Mouse (Mus musculus) limb, embryonic 15.5 days (tissue): ENCODE measurements at regions not wholly inside any gene's neighbourhood (a gene's known extent, or its start where the extent isn't known, plus 50 kb on each side); places are given as distances from the start of the nearest gene placed in this dataset.
A peak's percentile ranks its signal among the peaks of the same experiment; 100 is the strongest.

ENCODE experiments used
- ATAC-seq: fragments of 200-750 bp; cut with Nextera tagmentation; 2 replicates; pipeline ENCODE4 v1.8.0; 2017; ENCODE audit warnings: low read depth, moderate TSS enrichment; ENCODE audit not compliant: insufficient number of reproducible peaks, low FRiP score, low TSS enrichment
- H3K27ac ChIP-seq: fragments of 300-500 bp; sonication (generic); 2 replicates; pipeline ENCODE4 v1.5.1; 2015; ENCODE audit warnings: moderate library complexity, mild to moderate bottlenecking, inconsistent platforms
- H3K27me3 ChIP-seq: fragments of 300-500 bp; sonication (generic); 2 replicates; pipeline ENCODE4 v1.6.1; 2015; ENCODE audit warnings: inconsistent platforms
- H3K36me3 ChIP-seq: fragments of 300-500 bp; sonication (generic); 2 replicates; pipeline ENCODE4 v1.6.1; 2015; ENCODE audit warnings: inconsistent platforms
- H3K4me1 ChIP-seq: fragments of 300-500 bp; sonication (generic); 2 replicates; pipeline ENCODE4 v1.6.1; 2015; ENCODE audit warnings: inconsistent platforms
- H3K4me2 ChIP-seq: fragments of 300-500 bp; sonication (generic); 2 replicates; pipeline ENCODE4 v1.6.1; 2015; ENCODE audit warnings: mild to moderate bottlenecking, inconsistent platforms
- H3K4me3 ChIP-seq: fragments of 300-500 bp; sonication (generic); 2 replicates; pipeline ENCODE4 v1.5.1; 2015; ENCODE audit warnings: mild to moderate bottlenecking, inconsistent platforms
- H3K9ac ChIP-seq: fragments of 300-500 bp; sonication (generic); 2 replicates; pipeline ENCODE4 v1.6.1; 2015; ENCODE audit warnings: inconsistent platforms
- H3K9me3 ChIP-seq: fragments of 300-500 bp; sonication (generic); 2 replicates; pipeline ENCODE4 v1.6.1; 2016; ENCODE audit warnings: inconsistent platforms
- WGBS: fragments of 180-500 bp; shearing (Covaris S2); methylation state at CpG from one replicate; pipeline ENCODE4 v1.1.7; 2015; 5-methylcytosine and 5-hydroxymethylcytosine counted together

- ATAC-seq: no peak
- no peak overlapping the region for H3K4me3 ChIP-seq
- H3K27ac ChIP-seq: no peak overlapping the region
- no peaks in the 10 kb centered on the region for H3K9me3 ChIP-seq
- H3K9ac ChIP-seq: no peak overlapping the region
- H3K36me3 ChIP-seq: no peaks in the 10 kb centered on the region
- WGBS: 59% methylated on average over 11 of the region's 11 CpGs
- peaks cover 6% of the 10 kb centered on the region for H3K4me1 ChIP-seq
- no peak overlapping the region for H3K4me2 ChIP-seq
- peaks cover 46% of the 10 kb centered on the region for H3K27me3 ChIP-seq
Measured at GRCm38 (mm10) chr8:26680891-26681381, 296.2 kb upstream of the Zfp703 start.

GRCm38 (mm10) chr8:26687146-26687545 is 290.0 kb upstream of the Zfp703 start:
- H3K9ac ChIP-seq: no peak overlapping the region
- no peak overlapping the region for H3K27ac ChIP-seq
- peaks cover 28% of the 10 kb centered on the region for H3K4me1 ChIP-seq
- no peak for ATAC-seq
- H3K9me3 ChIP-seq: no peaks in the 10 kb centered on the region
- no peaks in the 10 kb centered on the region for H3K36me3 ChIP-seq
- H3K4me2 ChIP-seq: no peak overlapping the region
- H3K27me3 ChIP-seq: peaks cover 20% of the 10 kb centered on the region
- H3K4me3 ChIP-seq: no peak overlapping the region

- Histone ChIP-seq H3K27ac (peak overlapping the region; percentile 43), H3K36me3 (no peaks in the 10 kb centered on the region), H3K27me3 (peaks cover 18% of the 10 kb centered on the region; the same call in 1 of the 2 replicates), H3K4me3 (no peak overlapping the region), H3K4me1 (peaks cover 28% of the 10 kb centered on the region), H3K4me2 (no peak overlapping the region), H3K9ac (no peak overlapping the region), H3K9me3 (no peaks in the 10 kb centered on the region)
- WGBS: 53% methylated on average over 4 of the region's 4 CpGs
- ATAC-seq: no peak
Measured at GRCm38 (mm10) chr8:26688035-26688434, 289.1 kb upstream of the Zfp703 start.

- no peak overlapping the region; the same call in 1 of the 2 replicates for H3K27ac ChIP-seq
- H3K9me3 ChIP-seq: no peaks in the 10 kb centered on the region
- no peak overlapping the region for H3K4me2 ChIP-seq
- no peaks in the 10 kb centered on the region for H3K36me3 ChIP-seq
- no peak overlapping the region for H3K4me3 ChIP-seq
- ATAC-seq: no peak
- H3K9ac ChIP-seq: no peak overlapping the region
- H3K4me1 ChIP-seq: peaks cover 28% of the 10 kb centered on the region
- 61% methylated on average over 5 of the region's 5 CpGs for WGBS
- H3K27me3 ChIP-seq: peaks cover 19% of the 10 kb centered on the region; the same call in 1 of the 2 replicates
Measured at GRCm38 (mm10) chr8:26688745-26689478, 288.2 kb upstream of the Zfp703 start.

GRCm38 (mm10) chr8:26689479-26690177 is 287.5 kb upstream of the Zfp703 start:
- WGBS: 22% methylated on average over 10 of the region's 10 CpGs
- Histone ChIP-seq H3K36me3 (no peaks in the 10 kb centered on the region), H3K9me3 (no peaks in the 10 kb centered on the region), H3K9ac (no peak overlapping the region), H3K27ac (no peak overlapping the region), H3K4me1 (peaks cover 28% of the 10 kb centered on the region), H3K4me2 (no peak overlapping the region), H3K4me3 (no peak overlapping the region), H3K27me3 (peaks cover 21% of the 10 kb centered on the region; the same call in 1 of the 2 replicates)
- peak; percentile 63 for ATAC-seq

GRCm38 (mm10) chr8:26690178-26690735 is 286.9 kb upstream of the Zfp703 start:
- no peak for ATAC-seq
- H3K9me3 ChIP-seq: no peaks in the 10 kb centered on the region
- no peak overlapping the region for H3K9ac ChIP-seq
- 35% methylated on average over 6 of the region's 6 CpGs for WGBS
- no peaks in the 10 kb centered on the region for H3K36me3 ChIP-seq
- H3K27me3 ChIP-seq: peaks cover 23% of the 10 kb centered on the region; the same call in 1 of the 2 replicates
- no peak overlapping the region for H3K4me3 ChIP-seq
- H3K27ac ChIP-seq: no peak overlapping the region
- no peak overlapping the region for H3K4me2 ChIP-seq
- H3K4me1 ChIP-seq: peaks cover 28% of the 10 kb centered on the region

GRCm38 (mm10) chr8:26697579-26698084 is 279.5 kb upstream of the Zfp703 start:
- no peak overlapping the region for H3K9ac ChIP-seq
- 88% methylated on average over 1 of the region's 4 CpGs for WGBS
- no peaks in the 10 kb centered on the region for H3K36me3 ChIP-seq
- no peak overlapping the region for H3K4me2 ChIP-seq
- no peak overlapping the region for H3K4me3 ChIP-seq
- peaks cover 14% of the 10 kb centered on the region; the same call in 1 of the 2 replicates for H3K27me3 ChIP-seq
- no peak for ATAC-seq
- no peaks in the 10 kb centered on the region for H3K4me1 ChIP-seq
- H3K27ac ChIP-seq: no peak overlapping the region
- no peaks in the 10 kb centered on the region for H3K9me3 ChIP-seq

- WGBS: 45% methylated on average over 7 of the region's 7 CpGs
- Histone ChIP-seq H3K4me1 (no peaks in the 10 kb centered on the region), H3K27ac (no peak overlapping the region), H3K27me3 (0 out of 2 replicates have a peak, but pooled peaks cover 8% of the 10 kb centered on the region), H3K9me3 (no peaks in the 10 kb centered on the region), H3K36me3 (no peaks in the 10 kb centered on the region), H3K4me2 (no peak overlapping the region), H3K9ac (no peak overlapping the region), H3K4me3 (no peak overlapping the region)
- ATAC-seq: no peak
Measured at GRCm38 (mm10) chr8:26698580-26698979, 278.5 kb upstream of the Zfp703 start.

- WGBS: 52% methylated on average over 9 of the region's 9 CpGs
- Histone ChIP-seq H3K4me2 (no peak overlapping the region), H3K27me3 (0 out of 2 replicates have a peak, but pooled peaks cover 4% of the 10 kb centered on the region), H3K4me3 (no peak overlapping the region), H3K4me1 (no peaks in the 10 kb centered on the region), H3K27ac (no peak overlapping the region), H3K9me3 (no peaks in the 10 kb centered on the region), H3K36me3 (no peaks in the 10 kb centered on the region), H3K9ac (no peak overlapping the region)
- no peak for ATAC-seq
Measured at GRCm38 (mm10) chr8:26706048-26706767, 270.9 kb upstream of the Zfp703 start.

- H3K4me1 ChIP-seq: no peaks in the 10 kb centered on the region
- H3K9ac ChIP-seq: no peak overlapping the region
- H3K4me2 ChIP-seq: no peak overlapping the region
- 0 out of 2 replicates have a peak, but pooled peaks cover 4% of the 10 kb centered on the region for H3K27me3 ChIP-seq
- no peak overlapping the region for H3K27ac ChIP-seq
- no peaks in the 10 kb centered on the region for H3K36me3 ChIP-seq
- H3K4me3 ChIP-seq: no peak overlapping the region
- no peak for ATAC-seq
- WGBS: 92% methylated on average over 7 of the region's 7 CpGs
- H3K9me3 ChIP-seq: no peaks in the 10 kb centered on the region
Measured at GRCm38 (mm10) chr8:26706768-26707156, 270.4 kb upstream of the Zfp703 start.

GRCm38 (mm10) chr8:26713836-26714235 is 263.3 kb upstream of the Zfp703 start:
- Histone ChIP-seq H3K9ac (no peak overlapping the region), H3K27me3 (no peaks in the 10 kb centered on the region), H3K4me1 (no peaks in the 10 kb centered on the region), H3K4me3 (no peak overlapping the region), H3K4me2 (no peak overlapping the region), H3K36me3 (no peaks in the 10 kb centered on the region), H3K27ac (no peak overlapping the region), H3K9me3 (no peaks in the 10 kb centered on the region)
- WGBS: 81% methylated on average over 8 of the region's 8 CpGs
- ATAC-seq: no peak
